Mouse (Mus musculus): Measurements from ENCODE around the gene Rgs6.

- no peak for TF ChIP-seq CTCF (IDR thresholded peaks at IDR 0.05; ENCODE audit: extremely low read depth, insufficient read depth, insufficient read length, insufficient replicate concordance)
- no peak for TF ChIP-seq POLR2A (IDR thresholded peaks at IDR 0.05; ENCODE audit: low read depth, low read length)
Observed at GRCm38 (mm10) chr12:82547127-82547526, 41.0 kb upstream of the Rgs6 start.

Measured in spleen, adult 2 months (tissue).